Mouse (Mus musculus): Measurements from ENCODE around the gene Col23a1. TPM values are rescaled to one million over a fixed set of nuclear protein-coding genes. Genes with fewer than 3 reads are reported as not detected.

Col23a1 gene
- polyA plus RNA-seq, 1 experiment: 7.1 TPM

DNA sequence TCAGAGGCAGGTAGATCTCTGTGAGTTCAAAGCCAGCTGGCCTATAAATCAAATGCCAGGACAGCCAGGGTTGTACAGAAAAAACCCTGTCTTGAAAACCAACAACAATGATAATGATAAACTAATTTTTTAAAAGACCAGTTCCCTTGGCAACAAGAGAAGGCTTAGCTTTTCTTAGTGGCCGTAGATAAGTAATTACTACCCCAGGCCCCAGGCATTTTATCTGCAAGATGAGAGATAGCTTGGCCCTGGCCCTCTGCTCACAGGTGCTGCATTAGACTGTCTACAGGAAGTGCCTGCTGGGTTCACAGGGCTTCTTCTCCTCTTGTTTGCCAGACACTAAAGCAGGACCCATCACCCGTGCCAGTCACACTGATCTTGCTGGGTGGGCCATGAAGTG, 265.3 kb downstream of the Col23a1 start:
- no peak overlapping the region for H3K27ac ChIP-seq (ENCODE audit: insufficient read depth, low read length)
- H3K4me3 ChIP-seq (ENCODE audit: insufficient read depth, low read length): no peak overlapping the region
- peaks cover 3% of the 10 kb centered on the region; the same call in 1 of the 2 replicates for H3K4me1 ChIP-seq (ENCODE audit: control insufficient read depth, insufficient read depth, low read length)
- no peak for TF ChIP-seq POLR2A (IDR thresholded peaks at IDR 0.05; ENCODE audit: low read depth, low read length)
- TF ChIP-seq CTCF (IDR thresholded peaks at IDR 0.05; ENCODE audit: borderline replicate concordance, insufficient read depth, low read length): no peak

DNA sequence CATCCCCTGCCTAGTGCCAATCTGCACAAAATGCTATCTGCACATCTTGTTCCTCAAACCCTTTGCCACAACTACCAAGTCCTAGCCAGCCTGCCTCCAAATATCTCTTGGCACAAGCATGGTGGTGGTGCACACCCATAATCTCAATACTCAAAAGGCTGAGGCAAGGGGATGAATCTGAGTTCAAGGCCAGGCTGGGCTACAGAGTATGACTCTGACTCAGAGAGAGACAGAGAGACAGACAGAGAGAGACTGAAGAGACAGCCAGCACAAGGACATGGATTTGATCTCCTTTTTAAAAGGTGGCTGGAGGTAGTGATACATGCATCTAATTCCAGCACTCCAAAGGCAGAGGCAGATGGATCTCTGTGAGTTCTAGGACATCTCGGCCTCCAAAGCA, 273.6 kb downstream of the Col23a1 start:
- Histone ChIP-seq H3K27ac (ENCODE audit: insufficient read depth, low read length) (no peak overlapping the region), H3K4me3 (ENCODE audit: insufficient read depth, low read length) (no peak overlapping the region), H3K4me1 (ENCODE audit: control insufficient read depth, insufficient read depth, low read length) (no peaks in the 10 kb centered on the region)
- TF ChIP-seq CTCF (IDR thresholded peaks at IDR 0.05; ENCODE audit: borderline replicate concordance, insufficient read depth, low read length) (no peak), POLR2A (IDR thresholded peaks at IDR 0.05; ENCODE audit: low read depth, low read length) (no peak)

GRCm38 (mm10) chr11:51565062-51565461, 275.3 kb downstream of the Col23a1 start:
- no peak for TF ChIP-seq POLR2A (IDR thresholded peaks at IDR 0.05; ENCODE audit: low read depth, low read length)
- TF ChIP-seq CTCF (IDR thresholded peaks at IDR 0.05; ENCODE audit: borderline replicate concordance, insufficient read depth, low read length): no peak
- Histone ChIP-seq H3K4me3 (ENCODE audit: insufficient read depth, low read length) (no peak overlapping the region), H3K4me1 (ENCODE audit: control insufficient read depth, insufficient read depth, low read length) (no peaks in the 10 kb centered on the region), H3K27ac (ENCODE audit: insufficient read depth, low read length) (no peak overlapping the region)

DNA sequence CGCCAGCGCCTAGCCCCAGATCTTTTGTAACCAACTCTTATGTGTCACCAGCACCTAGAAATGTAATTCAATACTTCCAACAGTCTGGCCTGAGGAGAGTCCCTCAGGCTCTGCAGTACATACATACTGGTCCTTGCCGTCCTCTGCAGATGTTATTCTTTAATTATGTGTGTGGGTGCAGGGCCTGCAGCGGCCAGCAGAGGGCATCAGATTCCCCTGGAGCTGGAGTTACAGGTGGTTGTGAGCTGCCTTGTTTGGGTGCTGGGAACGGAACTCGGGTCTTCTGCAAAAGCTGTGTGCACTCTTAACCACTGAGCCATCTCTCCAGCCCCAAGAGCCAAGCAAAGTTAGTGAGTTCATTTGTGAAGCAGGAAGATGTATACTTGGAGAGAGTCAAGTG, 276.2 kb downstream of the Col23a1 start:
- H3K4me1 ChIP-seq (ENCODE audit: control insufficient read depth, insufficient read depth, low read length): no peaks in the 10 kb centered on the region

GRCm38 (mm10) chr11:51568801-51569200, 279.1 kb downstream of the Col23a1 start:
- no peaks in the 10 kb centered on the region for H3K4me1 ChIP-seq (ENCODE audit: control insufficient read depth, insufficient read depth, low read length)
- TF ChIP-seq POLR2A (IDR thresholded peaks at IDR 0.05; ENCODE audit: low read depth, low read length) (no peak), CTCF (IDR thresholded peaks at IDR 0.05; ENCODE audit: borderline replicate concordance, insufficient read depth, low read length) (no peak)
- no peak overlapping the region for H3K27ac ChIP-seq (ENCODE audit: insufficient read depth, low read length)
- no peak overlapping the region for H3K4me3 ChIP-seq (ENCODE audit: insufficient read depth, low read length)

More for the DNA sequence above, 276.2 kb downstream of the Col23a1 start:
- H3K27ac ChIP-seq (ENCODE audit: insufficient read depth, low read length): no peak overlapping the region
- H3K4me3 ChIP-seq (ENCODE audit: insufficient read depth, low read length): no peak overlapping the region
- TF ChIP-seq CTCF (IDR thresholded peaks at IDR 0.05; ENCODE audit: borderline replicate concordance, insufficient read depth, low read length) (no peak), POLR2A (IDR thresholded peaks at IDR 0.05; ENCODE audit: low read depth, low read length) (no peak)

DNA sequence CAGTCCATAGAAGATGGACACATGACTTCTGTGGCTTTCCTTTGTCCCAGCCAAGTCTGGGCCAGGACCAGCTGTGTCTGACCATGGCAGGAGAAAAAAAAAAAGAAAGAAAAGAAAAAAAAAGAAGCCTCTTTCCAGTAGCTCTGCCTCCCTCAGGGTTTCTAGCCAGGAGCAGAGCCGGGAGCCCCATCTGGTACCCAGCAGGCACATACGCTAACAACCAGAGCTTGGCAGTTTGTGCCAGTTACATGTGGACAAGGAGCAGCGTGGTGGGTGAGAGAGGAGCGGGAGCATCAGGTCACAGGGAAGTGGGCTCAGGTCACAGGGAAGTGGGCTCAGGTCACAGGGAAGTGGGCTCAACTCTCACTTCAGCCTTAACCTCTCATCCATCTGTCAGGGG, 286.7 kb downstream of the Col23a1 start:
- Histone ChIP-seq H3K27ac (ENCODE audit: insufficient read depth, low read length) (no peak overlapping the region), H3K4me1 (ENCODE audit: control insufficient read depth, insufficient read depth, low read length) (no peaks in the 10 kb centered on the region), H3K4me3 (ENCODE audit: insufficient read depth, low read length) (no peak overlapping the region)
- no peak for TF ChIP-seq POLR2A (IDR thresholded peaks at IDR 0.05; ENCODE audit: low read depth, low read length)
- TF ChIP-seq CTCF (IDR thresholded peaks at IDR 0.05; ENCODE audit: borderline replicate concordance, insufficient read depth, low read length): no peak

DNA sequence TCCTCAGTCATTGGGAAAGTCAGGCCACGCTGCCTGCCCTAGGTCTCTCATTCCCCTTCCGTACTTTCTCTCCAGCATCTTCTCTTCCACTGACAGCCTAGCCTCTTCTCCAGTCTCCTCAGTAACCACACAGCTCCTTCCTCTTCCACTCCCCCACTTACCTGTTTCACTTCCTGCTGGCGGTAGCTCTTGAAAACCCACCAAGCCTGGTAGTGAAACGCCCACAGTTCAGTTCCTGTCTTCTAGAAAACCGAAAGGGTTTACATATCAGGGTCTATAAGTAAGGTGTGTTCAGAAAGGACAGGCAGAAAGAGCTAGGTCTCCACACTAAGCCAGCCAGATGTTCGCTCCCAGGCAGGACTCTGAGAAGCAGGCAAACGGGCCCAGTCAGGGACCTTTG, 287.9 kb downstream of the Col23a1 start:
- TF ChIP-seq POLR2A (IDR thresholded peaks at IDR 0.05; ENCODE audit: low read depth, low read length) (no peak), CTCF (IDR thresholded peaks at IDR 0.05; ENCODE audit: borderline replicate concordance, insufficient read depth, low read length) (no peak)
- Histone ChIP-seq H3K27ac (ENCODE audit: insufficient read depth, low read length) (no peak overlapping the region), H3K4me3 (ENCODE audit: insufficient read depth, low read length) (no peak overlapping the region), H3K4me1 (ENCODE audit: control insufficient read depth, insufficient read depth, low read length) (no peaks in the 10 kb centered on the region)

GRCm38 (mm10) chr11:51579024-51579423, 289.3 kb downstream of the Col23a1 start:
- Histone ChIP-seq H3K27ac (ENCODE audit: insufficient read depth, low read length) (no peak overlapping the region), H3K4me3 (ENCODE audit: insufficient read depth, low read length) (no peak overlapping the region), H3K4me1 (ENCODE audit: control insufficient read depth, insufficient read depth, low read length) (no peaks in the 10 kb centered on the region)
- TF ChIP-seq POLR2A (IDR thresholded peaks at IDR 0.05; ENCODE audit: low read depth, low read length) (no peak), CTCF (IDR thresholded peaks at IDR 0.05; ENCODE audit: borderline replicate concordance, insufficient read depth, low read length) (no peak)

GRCm38 (mm10) chr11:51582713-51583112, 293.0 kb downstream of the Col23a1 start:
- Histone ChIP-seq H3K4me1 (ENCODE audit: control insufficient read depth, insufficient read depth, low read length) (no peaks in the 10 kb centered on the region), H3K4me3 (ENCODE audit: insufficient read depth, low read length) (no peak overlapping the region), H3K27ac (ENCODE audit: insufficient read depth, low read length) (no peak overlapping the region)
- TF ChIP-seq POLR2A (IDR thresholded peaks at IDR 0.05; ENCODE audit: low read depth, low read length): no peak
- TF ChIP-seq CTCF (IDR thresholded peaks at IDR 0.05; ENCODE audit: borderline replicate concordance, insufficient read depth, low read length): peak; percentile 31

- TF ChIP-seq CTCF (IDR thresholded peaks at IDR 0.05; ENCODE audit: borderline replicate concordance, insufficient read depth, low read length) (no peak), POLR2A (IDR thresholded peaks at IDR 0.05; ENCODE audit: low read depth, low read length) (no peak)
- Histone ChIP-seq H3K4me3 (ENCODE audit: insufficient read depth, low read length) (peak overlapping the region; percentile 40), H3K4me1 (ENCODE audit: control insufficient read depth, insufficient read depth, low read length) (no peaks in the 10 kb centered on the region), H3K27ac (ENCODE audit: insufficient read depth, low read length) (peak overlapping the region; percentile 44)
Observed at GRCm38 (mm10) chr11:51584057-51584430, 294.3 kb downstream of the Col23a1 start.

Measured in embryonic fibroblast, embryonic 13.5 days (primary cell).